Mouse (Mus musculus): ENCODE data around the gene Stard13. TPM values are rescaled to one million over a fixed set of nuclear protein-coding genes. Genes with fewer than 3 reads are reported as not detected.
A peak's percentile ranks its signal among the peaks of the same experiment; 100 is the strongest.

Gene Stard13
- polyA plus RNA-seq, 1 experiment from 2014 or later = 19.1 TPM

GRCm38 (mm10) chr5:151168191-151168590, 65.4 kb downstream of the Stard13 start:
- no peak overlapping the region for H3K4me3 ChIP-seq (ENCODE audit: low read depth, low read length)
- H3K4me2 ChIP-seq (replicated peaks; ENCODE audit: low read depth, low read length) = no peak overlapping the region
- DNase-seq (ENCODE audit: low spot score) (peak; percentile 91), ATAC-seq (peak; percentile 79)
- 56% methylated on average over 3 of the region's 3 CpGs for WGBS
- H3K27ac ChIP-seq (ENCODE audit: low read length) = peak overlapping the region; percentile 89
- H3K9me3 ChIP-seq (ENCODE audit: low read length) = no peaks in the 10 kb centered on the region
- peaks cover 46% of the 10 kb centered on the region; the same call in 1 of the 2 replicates for H3K4me1 ChIP-seq (ENCODE audit: insufficient read depth, low read depth, low read length)
- no peaks in the 10 kb centered on the region for H3K27me3 ChIP-seq (replicated peaks; ENCODE audit: insufficient read depth, low read length)
- H3K36me3 ChIP-seq (ENCODE audit: insufficient read depth, low read length) = no peaks in the 10 kb centered on the region
- no peak overlapping the region for H3K9ac ChIP-seq (replicated peaks; ENCODE audit: low read depth)
- TF ChIP-seq EP300 (IDR thresholded peaks at IDR 0.05) (peak; percentile 96), CTCF (IDR thresholded peaks at IDR 0.05) (peak; percentile 8; the same call in 1 of the 2 replicates)

- Histone ChIP-seq H3K27me3 (replicated peaks; ENCODE audit: insufficient read depth, low read length) (no peaks in the 10 kb centered on the region), H3K4me1 (ENCODE audit: insufficient read depth, low read depth, low read length) (peaks cover 46% of the 10 kb centered on the region; the same call in 1 of the 2 replicates), H3K36me3 (ENCODE audit: insufficient read depth, low read length) (no peaks in the 10 kb centered on the region), H3K27ac (ENCODE audit: low read length) (peak overlapping the region; percentile 89), H3K9ac (replicated peaks; ENCODE audit: low read depth) (no peak overlapping the region), H3K9me3 (ENCODE audit: low read length) (no peaks in the 10 kb centered on the region), H3K4me2 (replicated peaks; ENCODE audit: low read depth, low read length) (no peak overlapping the region), H3K4me3 (ENCODE audit: low read depth, low read length) (no peak overlapping the region)
- DNase-seq (ENCODE audit: low spot score) = no peak
- 47% methylated on average over 6 of the region's 6 CpGs for WGBS
- TF ChIP-seq EP300 (IDR thresholded peaks at IDR 0.05) (no peak), CTCF (IDR thresholded peaks at IDR 0.05) (no peak)
- ATAC-seq = no peak
Observed at GRCm38 (mm10) chr5:151167641-151168040, 66.0 kb downstream of the Stard13 start.

GRCm38 (mm10) chr5:151166266-151166665, 67.4 kb downstream of the Stard13 start:
- no peaks in the 10 kb centered on the region for H3K36me3 ChIP-seq (ENCODE audit: insufficient read depth, low read length)

GRCm38 (mm10) chr5:151165381-151166016, 68.1 kb downstream of the Stard13 start:
- peaks cover 40% of the 10 kb centered on the region; the same call in 1 of the 2 replicates for H3K4me1 ChIP-seq (ENCODE audit: insufficient read depth, low read depth, low read length)
- H3K9ac ChIP-seq (replicated peaks; ENCODE audit: low read depth) = no peak overlapping the region
- no peaks in the 10 kb centered on the region for H3K9me3 ChIP-seq (ENCODE audit: low read length)
- TF ChIP-seq CTCF (IDR thresholded peaks at IDR 0.05) (no peak), EP300 (IDR thresholded peaks at IDR 0.05) (no peak)
- H3K4me2 ChIP-seq (replicated peaks; ENCODE audit: low read depth, low read length) = peak overlapping the region; percentile 25; the same call in 1 of the 2 replicates
- no peaks in the 10 kb centered on the region for H3K36me3 ChIP-seq (ENCODE audit: insufficient read depth, low read length)
- H3K27ac ChIP-seq (ENCODE audit: low read length) = peak overlapping the region; percentile 89
- WGBS = 52% methylated on average over 6 of the region's 6 CpGs
- ATAC-seq (peak; percentile 20; the same call in 1 of the 2 replicates), DNase-seq (ENCODE audit: low spot score) (peak; percentile 78)
- no peak overlapping the region for H3K4me3 ChIP-seq (ENCODE audit: low read depth, low read length)
- H3K27me3 ChIP-seq (replicated peaks; ENCODE audit: insufficient read depth, low read length) = no peaks in the 10 kb centered on the region

More at GRCm38 (mm10) chr5:151166266-151166665, 67.4 kb downstream of the Stard13 start:
- Histone ChIP-seq H3K4me1 (ENCODE audit: insufficient read depth, low read depth, low read length) (peaks cover 40% of the 10 kb centered on the region; the same call in 1 of the 2 replicates), H3K27me3 (replicated peaks; ENCODE audit: insufficient read depth, low read length) (no peaks in the 10 kb centered on the region), H3K27ac (ENCODE audit: low read length) (peak overlapping the region; percentile 89), H3K9me3 (ENCODE audit: low read length) (no peaks in the 10 kb centered on the region), H3K4me3 (ENCODE audit: low read depth, low read length) (no peak overlapping the region), H3K9ac (replicated peaks; ENCODE audit: low read depth) (no peak overlapping the region), H3K4me2 (replicated peaks; ENCODE audit: low read depth, low read length) (0 out of 2 replicates have a peak overlapping the region, but pooled peaks have one; percentile 25)
- WGBS = 21% methylated on average over 5 of the region's 5 CpGs
- DNase-seq (ENCODE audit: low spot score) (peak; percentile 91), ATAC-seq (peak; percentile 76)
- TF ChIP-seq CTCF (IDR thresholded peaks at IDR 0.05) = no peak
- peak; percentile 98 for TF ChIP-seq EP300 (IDR thresholded peaks at IDR 0.05)

- H3K27ac ChIP-seq (ENCODE audit: low read length) = peak overlapping the region; percentile 89; the same call in 1 of the 2 replicates
- no peak overlapping the region for H3K4me2 ChIP-seq (replicated peaks; ENCODE audit: low read depth, low read length)
- WGBS = 68% methylated on average over 4 of the region's 4 CpGs
- ATAC-seq (no peak), DNase-seq (ENCODE audit: low spot score) (no peak)
- no peaks in the 10 kb centered on the region for H3K36me3 ChIP-seq (ENCODE audit: insufficient read depth, low read length)
- H3K9ac ChIP-seq (replicated peaks; ENCODE audit: low read depth) = no peak overlapping the region
- TF ChIP-seq CTCF (IDR thresholded peaks at IDR 0.05) (no peak), EP300 (IDR thresholded peaks at IDR 0.05) (no peak)
- no peaks in the 10 kb centered on the region for H3K27me3 ChIP-seq (replicated peaks; ENCODE audit: insufficient read depth, low read length)
- H3K4me3 ChIP-seq (ENCODE audit: low read depth, low read length) = no peak overlapping the region
- H3K4me1 ChIP-seq (ENCODE audit: insufficient read depth, low read depth, low read length) = peaks cover 37% of the 10 kb centered on the region; the same call in 1 of the 2 replicates
- no peaks in the 10 kb centered on the region for H3K9me3 ChIP-seq (ENCODE audit: low read length)
Observed at GRCm38 (mm10) chr5:151164815-151165214, 68.8 kb downstream of the Stard13 start.

GRCm38 (mm10) chr5:151162642-151163041, 71.0 kb downstream of the Stard13 start:
- Histone ChIP-seq H3K4me2 (replicated peaks; ENCODE audit: low read depth, low read length) (no peak overlapping the region), H3K9ac (replicated peaks; ENCODE audit: low read depth) (no peak overlapping the region), H3K36me3 (ENCODE audit: insufficient read depth, low read length) (no peaks in the 10 kb centered on the region), H3K4me3 (ENCODE audit: low read depth, low read length) (no peak overlapping the region), H3K9me3 (ENCODE audit: low read length) (no peaks in the 10 kb centered on the region), H3K27ac (ENCODE audit: low read length) (0 out of 2 replicates have a peak overlapping the region, but pooled peaks have one; percentile 6), H3K27me3 (replicated peaks; ENCODE audit: insufficient read depth, low read length) (no peaks in the 10 kb centered on the region), H3K4me1 (ENCODE audit: insufficient read depth, low read depth, low read length) (peaks cover 31% of the 10 kb centered on the region; the same call in 1 of the 2 replicates)
- no peak for TF ChIP-seq CTCF (IDR thresholded peaks at IDR 0.05)
- no peak for TF ChIP-seq EP300 (IDR thresholded peaks at IDR 0.05)
- ATAC-seq (no peak), DNase-seq (ENCODE audit: low spot score) (no peak)
- WGBS = 86% methylated on average over 3 of the region's 3 CpGs
